Comparison of ENCODE assay signal across 8 mouse cellular contexts in the genomic region with DNA sequence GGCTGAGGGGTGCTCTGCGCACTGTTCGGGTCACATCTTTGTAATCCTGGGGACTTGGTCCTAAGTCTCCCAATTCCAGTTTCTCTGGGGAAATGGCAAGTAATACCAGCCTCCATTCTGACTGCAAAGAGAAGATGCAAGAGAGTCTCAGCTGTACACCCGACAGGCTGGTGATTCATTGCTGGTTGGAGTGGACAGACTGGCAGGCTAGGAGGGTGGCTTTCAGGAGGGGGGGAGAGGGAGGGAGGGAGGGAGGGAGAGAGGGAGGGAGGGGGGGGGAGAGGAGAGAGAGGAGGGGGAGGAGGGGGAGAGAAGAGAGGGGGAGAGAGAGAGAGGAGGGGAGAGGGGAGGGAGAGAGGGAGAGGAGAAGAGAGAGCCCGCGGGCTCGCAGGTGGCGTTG. TPM values are rescaled to one million over a fixed set of nuclear protein-coding genes. Genes with fewer than 3 reads are reported as not detected.
DNase-seq lines count a peak whose midpoint lies in the region; ATAC-seq lines count a peak whose summit lies in the region.

No protein-coding gene starts in this region.

- ATAC-seq in kidney, embryonic 14.5 days (ENCODE audit: low FRiP score, low TSS enrichment), result no peak
- no peak for ATAC-seq in hindbrain, embryonic 15.5 days (ENCODE audit: low FRiP score, low read depth)
- no peak for ATAC-seq in midbrain, embryonic 16.5 days

- H3K36me3 ChIP-seq in kidney, embryonic 14.5 days (ENCODE audit: control insufficient read depth, insufficient read depth, low read length), result peaks cover 31% of the 10 kb centered on the region
- H3K36me3 ChIP-seq in hindbrain, embryonic 15.5 days, result peaks cover 18% of the 10 kb centered on the region
- H3K36me3 ChIP-seq in midbrain, embryonic 16.5 days (ENCODE audit: control insufficient read depth, insufficient read depth, low read length), result peaks cover 14% of the 10 kb centered on the region

- peak overlapping the region; percentile 85; the same call in 1 of the 2 replicates for H3K27ac ChIP-seq in kidney, embryonic 14.5 days (ENCODE audit: low read depth, low read length)
- H3K27ac ChIP-seq in hindbrain, embryonic 15.5 days (replicated peaks), result peak overlapping the region; percentile 86
- peak overlapping the region; percentile 83 for H3K27ac ChIP-seq in midbrain, embryonic 16.5 days (ENCODE audit: low read length)

- 22% methylated on average over 7 of the region's 7 CpGs for WGBS in kidney, embryonic 14.5 days
- WGBS in hindbrain, embryonic 15.5 days, result 21% methylated on average over 7 of the region's 7 CpGs
- WGBS in midbrain, embryonic 16.5 days, result 25% methylated on average over 7 of the region's 7 CpGs

- peak overlapping the region; percentile 94 for H3K9ac ChIP-seq in kidney, embryonic 14.5 days (ENCODE audit: low read depth, low read length)
- peak overlapping the region; percentile 91 for H3K9ac ChIP-seq in hindbrain, embryonic 15.5 days
- H3K9ac ChIP-seq in midbrain, embryonic 16.5 days (ENCODE audit: low read depth, low read length), result peak overlapping the region; percentile 95

- peak overlapping the region; percentile 98 for H3K4me3 ChIP-seq in kidney, embryonic 14.5 days (ENCODE audit: low read length)
- H3K4me3 ChIP-seq in hindbrain, embryonic 15.5 days, result peak overlapping the region; percentile 91
- peak overlapping the region; percentile 89 for H3K4me3 ChIP-seq in midbrain, embryonic 16.5 days (ENCODE audit: low read depth, low read length)

- peaks cover 24% of the 10 kb centered on the region for H3K4me1 ChIP-seq in kidney, embryonic 14.5 days (ENCODE audit: control insufficient read depth, insufficient read depth, low read length)
- H3K4me1 ChIP-seq in hindbrain, embryonic 15.5 days (replicated peaks), result peaks cover 50% of the 10 kb centered on the region
- peaks cover 32% of the 10 kb centered on the region for H3K4me1 ChIP-seq in midbrain, embryonic 16.5 days (ENCODE audit: control insufficient read depth, insufficient read depth, low read length)

- H3K27me3 ChIP-seq in kidney, embryonic 14.5 days (ENCODE audit: control insufficient read depth, insufficient read depth, low read length), result no peaks in the 10 kb centered on the region
- H3K27me3 ChIP-seq in hindbrain, embryonic 15.5 days, result no peaks in the 10 kb centered on the region
- no peaks in the 10 kb centered on the region for H3K27me3 ChIP-seq in midbrain, embryonic 16.5 days (ENCODE audit: control insufficient read depth, insufficient read depth, low read depth, low read length)

- H3K9me3 ChIP-seq in kidney, embryonic 14.5 days (ENCODE audit: control insufficient read depth, low read length), result no peaks in the 10 kb centered on the region
- H3K9me3 ChIP-seq in hindbrain, embryonic 15.5 days, result no peaks in the 10 kb centered on the region
- H3K9me3 ChIP-seq in midbrain, embryonic 16.5 days (replicated peaks; ENCODE audit: control insufficient read depth, low read length, poor library complexity, severe bottlenecking), result no peaks in the 10 kb centered on the region

- peak overlapping the region; percentile 97 for H3K4me2 ChIP-seq in kidney, embryonic 14.5 days (replicated peaks; ENCODE audit: low read depth, low read length)
- H3K4me2 ChIP-seq in hindbrain, embryonic 15.5 days, result peak overlapping the region; percentile 98
- H3K4me2 ChIP-seq in midbrain, embryonic 16.5 days (ENCODE audit: low read length), result peak overlapping the region; percentile 98

- no peak for DNase-seq in kidney, postnatal 4 days
- DNase-seq in adipocyte (ENCODE audit: low spot score), result peak; percentile 35
- no peak for DNase-seq in adrenal gland, postnatal 25 days
- no peak for DNase-seq in thymus, postnatal 10 days (ENCODE audit: low spot score in 2 of 2)
- no peak for DNase-seq in right cerebral cortex, postnatal 36 days (ENCODE audit: low spot score in 2 of 2)

RNA-seq across cellular contexts. Expression of a gene that starts 0.4 kb away (rescaled TPM):
- 105 and 114 TPM in 2 replicates for polyA plus RNA-seq in kidney, embryonic 14.5 days (2014; fragmentation: Nextera tagmentation; extraction: Ambion mirVana)
- 78.4 and 81.6 TPM in 2 replicates for polyA plus RNA-seq in hindbrain, embryonic 15.5 days (2015; fragmentation: Nextera tagmentation; extraction: Ambion mirVana)
- 78.0 and 81.6 TPM in 2 replicates for polyA plus RNA-seq in midbrain, embryonic 16.5 days (2015; fragmentation: Nextera tagmentation; extraction: Ambion mirVana)
- total RNA-seq in adrenal gland, postnatal 25 days (2021), result 56.9 and 86.5 TPM in 2 replicates

RNA-seq across cellular contexts. Expression of a gene that starts 3.4 kb away (rescaled TPM):
- polyA plus RNA-seq in kidney, embryonic 14.5 days (2014; fragmentation: Nextera tagmentation; extraction: Ambion mirVana), result 12.2 and 15.3 TPM in 2 replicates
- 36.9 and 37.5 TPM in 2 replicates for polyA plus RNA-seq in hindbrain, embryonic 15.5 days (2015; fragmentation: Nextera tagmentation; extraction: Ambion mirVana)
- 41.8 and 43.7 TPM in 2 replicates for polyA plus RNA-seq in midbrain, embryonic 16.5 days (2015; fragmentation: Nextera tagmentation; extraction: Ambion mirVana)
- 44.7 and 55.0 TPM in 2 replicates for total RNA-seq in adrenal gland, postnatal 25 days (2021)

RNA-seq across cellular contexts. Expression of a gene that starts 19.9 kb away (rescaled TPM):
- 0.44 and 0.97 TPM in 2 replicates for polyA plus RNA-seq in kidney, embryonic 14.5 days (2014; fragmentation: Nextera tagmentation; extraction: Ambion mirVana)
- polyA plus RNA-seq in hindbrain, embryonic 15.5 days (2015; fragmentation: Nextera tagmentation; extraction: Ambion mirVana), result 21.5 and 23.5 TPM in 2 replicates
- 15.5 and 21.7 TPM in 2 replicates for polyA plus RNA-seq in midbrain, embryonic 16.5 days (2015; fragmentation: Nextera tagmentation; extraction: Ambion mirVana)
- total RNA-seq in adrenal gland, postnatal 25 days (2021), result 10.8 and 11.8 TPM in 2 replicates
